Mouse (Mus musculus) lung, embryonic 15.5 days (tissue): Measurements from ENCODE around the gene Rgma. TPM values are rescaled to one million over a fixed set of nuclear protein-coding genes. Genes with fewer than 3 reads are reported as not detected.

Experiments
- ATAC-seq: fragments of 200-750 bp; cut with Nextera tagmentation; 2 replicates; pipeline ENCODE4 v1.8.0; 2017; ENCODE audit warnings: moderate number of reproducible peaks, borderline replicate concordance; ENCODE audit not compliant: low FRiP score, low TSS enrichment; ENCODE audit errors: extremely low read depth
- H3K27ac ChIP-seq: fragments of 300-500 bp; sonication (generic); 2 replicates; pipeline ENCODE4 v1.5.1; 2015; ENCODE audit warnings: moderate library complexity, mild to moderate bottlenecking, inconsistent platforms
- H3K27me3 ChIP-seq: fragments of 300-500 bp; sonication (generic); 2 replicates; pipeline ENCODE4 v1.6.1; 2015; ENCODE audit warnings: inconsistent platforms
- H3K36me3 ChIP-seq: fragments of 300-500 bp; sonication (generic); 2 replicates; pipeline ENCODE4 v1.6.1; 2015; ENCODE audit warnings: inconsistent platforms
- H3K4me1 ChIP-seq: fragments of 300-500 bp; sonication (generic); 2 replicates; pipeline ENCODE4 v1.6.1; 2015; ENCODE audit warnings: inconsistent platforms
- H3K4me2 ChIP-seq: fragments of 300-500 bp; sonication (generic); 2 replicates; pipeline ENCODE4 v1.6.1; 2015; ENCODE audit warnings: inconsistent platforms, mild to moderate bottlenecking, moderate library complexity
- H3K4me3 ChIP-seq: fragments of 300-500 bp; sonication (generic); 2 replicates; pipeline ENCODE4 v1.5.1; 2015; ENCODE audit warnings: mild to moderate bottlenecking, inconsistent platforms
- H3K9ac ChIP-seq: fragments of 300-500 bp; sonication (generic); 2 replicates; pipeline ENCODE4 v1.6.1; 2015; ENCODE audit warnings: inconsistent platforms
- H3K9me3 ChIP-seq: fragments of 300-500 bp; sonication (generic); 2 replicates; pipeline ENCODE4 v1.6.1; 2016; ENCODE audit warnings: inconsistent platforms
- WGBS: fragments of 180-500 bp; shearing (Covaris S2); methylation state at CpG from one replicate; pipeline ENCODE4 v1.1.7; 2015; 5-methylcytosine and 5-hydroxymethylcytosine counted together
- polyA plus RNA-seq: library from polyadenylated mRNA; unstranded; fragments of >200 nt; fragmentation: Nextera tagmentation; extraction: Ambion mirVana; gene quantifications from 2 replicates; pipeline ENCODE4 v1.2.1, GENCODE M21; 2015

The Rgma gene
- 11.7 and 12.9 TPM in 2 replicates for polyA plus RNA-seq

DNA sequence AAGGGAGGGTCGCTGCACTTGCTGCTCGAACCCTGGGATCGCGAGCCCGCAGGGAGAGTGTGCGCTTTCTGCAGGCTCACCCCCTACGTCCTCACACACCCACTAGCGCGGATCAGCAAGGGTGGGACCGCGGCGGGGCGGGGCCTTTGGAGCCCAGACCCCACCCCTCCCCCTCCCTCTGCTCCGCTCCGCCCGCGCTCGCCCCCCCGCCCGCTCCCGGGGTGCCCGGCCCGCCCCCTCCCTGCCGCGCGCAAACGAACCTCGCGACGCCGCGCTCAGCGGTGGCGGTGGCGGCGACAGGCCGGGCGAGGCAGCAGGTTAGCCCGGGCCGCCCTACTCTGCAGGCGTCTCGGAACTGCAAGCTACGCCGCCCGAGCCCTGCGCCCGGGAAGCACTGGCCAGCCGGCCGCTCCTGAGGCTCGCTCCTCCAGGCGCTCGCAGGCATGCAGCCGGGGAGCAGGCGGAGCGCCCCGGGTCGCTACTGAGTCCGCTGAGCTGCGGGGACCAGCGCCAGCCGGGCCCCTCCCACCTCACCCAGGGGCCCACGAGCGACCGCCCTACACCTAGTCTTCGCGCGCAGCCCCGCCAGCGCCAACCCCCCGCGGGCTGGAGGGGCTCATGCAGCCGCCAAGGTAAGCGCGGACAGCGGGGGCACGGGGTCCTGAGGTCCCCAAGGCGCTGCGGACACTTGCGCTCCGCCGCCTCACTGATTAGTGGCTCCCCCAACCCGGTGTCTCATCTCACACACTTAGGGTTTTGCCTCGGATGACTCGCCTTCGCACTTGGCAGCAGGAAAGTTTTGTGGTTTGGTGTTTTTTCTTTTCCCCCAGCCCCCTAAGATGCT lies at the start of gene Rgma:
Gene Rgma, plus strand, starts transcription at position 253 of the 844 bp plus-strand sequence.
- peak within 1 kb of the TSS; percentile 65 for H3K4me3 ChIP-seq
- peaks cover 53% of the 10 kb centered on the region for H3K27me3 ChIP-seq
- H3K9me3 ChIP-seq: no peaks in the 10 kb centered on the region
- peak within 1 kb of the TSS; percentile 63 for H3K27ac ChIP-seq
- H3K4me1 ChIP-seq: peaks cover 31% of the 10 kb centered on the region
- H3K4me2 ChIP-seq: peak within 1 kb of the TSS; percentile 99
- peak within 1 kb of the TSS; percentile 65 for H3K9ac ChIP-seq
- H3K36me3 ChIP-seq: no peaks in the 10 kb centered on the region
- 0% methylated on average over 45 of the region's 85 CpGs for WGBS
- ATAC-seq: peak; percentile 78

- Histone ChIP-seq H3K4me2 (no peak overlapping the region), H3K9ac (no peak overlapping the region), H3K36me3 (no peaks in the 10 kb centered on the region), H3K27ac (peak overlapping the region; percentile 71; the same call in 1 of the 2 replicates), H3K4me3 (no peak overlapping the region), H3K27me3 (no peaks in the 10 kb centered on the region), H3K4me1 (peaks cover 21% of the 10 kb centered on the region), H3K9me3 (no peaks in the 10 kb centered on the region)
- WGBS: 68% methylated on average over 14 of the region's 14 CpGs
- no peak for ATAC-seq
Measured at GRCm38 (mm10) chr7:73326236-73326635, 49.1 kb upstream of the Rgma start.

DNA sequence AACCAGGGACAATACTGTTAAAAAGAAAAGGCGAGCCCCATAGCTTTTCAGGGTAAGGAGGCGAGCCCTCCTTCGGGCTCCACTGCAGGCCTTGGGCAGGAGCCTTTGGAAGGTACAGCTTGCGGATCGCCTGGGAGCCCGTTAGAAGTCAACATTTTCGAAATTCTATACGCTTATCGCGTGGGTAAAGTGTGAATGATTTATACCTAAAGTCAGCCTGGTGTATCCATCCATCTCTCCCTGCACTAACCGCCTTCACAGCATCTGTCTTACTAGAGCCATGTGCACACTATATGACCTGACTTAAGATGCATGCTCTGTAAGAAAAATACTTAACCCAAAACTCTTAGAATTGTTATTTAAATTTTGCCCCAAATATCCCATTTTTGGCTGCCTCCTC lies 48.6 kb upstream of the Rgma start:
- Histone ChIP-seq H3K4me1 (peaks cover 22% of the 10 kb centered on the region), H3K27ac (peak overlapping the region; percentile 71), H3K4me3 (no peak overlapping the region), H3K36me3 (no peaks in the 10 kb centered on the region), H3K9ac (no peak overlapping the region), H3K27me3 (no peaks in the 10 kb centered on the region), H3K9me3 (no peaks in the 10 kb centered on the region), H3K4me2 (no peak overlapping the region)
- WGBS: 65% methylated on average over 11 of the region's 11 CpGs
- no peak for ATAC-seq

DNA sequence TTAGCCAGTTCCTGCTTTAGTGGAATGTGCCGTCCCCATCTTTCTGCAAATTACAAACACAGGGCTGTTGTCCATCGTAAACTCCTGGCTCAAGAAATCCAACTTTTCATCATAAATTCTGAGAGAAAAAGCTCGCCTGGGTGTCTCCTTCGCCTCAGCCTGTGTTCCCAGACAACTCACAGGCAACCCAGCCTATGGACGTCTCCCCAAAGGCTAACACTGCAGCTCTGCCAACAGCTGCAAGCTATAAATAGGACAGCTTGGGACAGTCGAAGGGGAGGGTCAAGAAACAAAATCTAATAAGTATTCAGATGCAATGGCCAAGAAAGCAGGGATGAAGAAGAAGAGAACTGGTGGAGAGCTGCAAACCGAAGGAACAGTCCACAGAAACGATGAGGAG lies 48.1 kb upstream of the Rgma start:
- no peaks in the 10 kb centered on the region for H3K9me3 ChIP-seq
- H3K4me1 ChIP-seq: peaks cover 27% of the 10 kb centered on the region
- H3K27me3 ChIP-seq: no peaks in the 10 kb centered on the region
- WGBS: 49% methylated on average over 8 of the region's 8 CpGs
- H3K36me3 ChIP-seq: no peaks in the 10 kb centered on the region
- no peak overlapping the region for H3K9ac ChIP-seq
- peak; percentile 85; the same call in 1 of the 2 replicates for ATAC-seq
- H3K4me2 ChIP-seq: no peak overlapping the region
- peak overlapping the region; percentile 71 for H3K27ac ChIP-seq
- H3K4me3 ChIP-seq: no peak overlapping the region

DNA sequence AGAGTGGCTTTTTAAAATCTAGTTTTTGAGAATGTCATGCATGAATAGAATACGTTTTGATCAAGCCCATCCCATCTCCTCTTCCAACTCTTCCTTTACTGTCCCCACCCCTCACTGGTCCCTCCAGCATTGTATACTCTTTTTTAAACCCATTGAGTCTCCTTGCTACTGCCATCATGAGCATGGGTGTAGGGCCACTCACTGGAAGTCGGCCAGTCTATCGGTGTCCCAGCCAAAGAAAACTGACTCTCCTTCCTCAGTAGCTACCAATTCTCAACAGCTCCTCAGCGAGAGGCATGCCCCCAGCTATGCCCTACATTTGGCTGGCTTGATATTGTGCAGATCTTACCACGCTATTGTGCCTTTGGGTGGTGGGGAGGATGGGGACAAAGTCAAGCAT lies 47.7 kb upstream of the Rgma start:
- 65% methylated on average over 5 of the region's 5 CpGs for WGBS
- Histone ChIP-seq H3K4me2 (no peak overlapping the region), H3K27me3 (no peaks in the 10 kb centered on the region), H3K36me3 (no peaks in the 10 kb centered on the region), H3K27ac (peak overlapping the region; percentile 71), H3K9me3 (no peaks in the 10 kb centered on the region), H3K4me1 (peaks cover 27% of the 10 kb centered on the region), H3K4me3 (no peak overlapping the region), H3K9ac (no peak overlapping the region)
- no peak for ATAC-seq

DNA sequence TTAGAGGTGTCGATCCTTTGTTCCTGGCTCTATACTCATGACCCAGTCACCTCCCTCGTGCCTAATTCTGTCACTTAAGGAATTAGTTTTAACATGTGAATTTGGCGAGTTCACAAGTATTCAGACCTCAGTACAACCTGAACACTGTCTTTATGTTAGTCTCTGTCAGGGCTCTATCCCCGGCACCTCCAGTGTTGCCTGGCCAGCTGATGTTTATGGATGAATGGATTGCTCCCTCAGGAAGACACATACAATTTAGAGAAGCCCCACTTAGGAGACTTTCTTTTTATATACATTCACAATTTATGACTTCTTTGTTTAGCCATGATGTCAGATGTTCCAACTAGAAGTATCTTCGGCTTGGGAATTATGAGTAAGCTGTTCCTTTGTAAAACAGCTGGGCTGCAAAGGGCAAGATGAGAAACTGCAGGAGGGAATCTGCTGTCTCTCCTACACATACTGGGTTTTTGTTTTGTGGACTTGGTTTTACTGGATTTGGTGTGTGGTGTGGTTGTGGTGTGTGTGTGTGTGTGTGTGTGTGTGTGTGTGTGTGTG lies 46.6 kb upstream of the Rgma start:
- 35% methylated on average over 5 of the region's 5 CpGs for WGBS
- Histone ChIP-seq H3K36me3 (no peaks in the 10 kb centered on the region), H3K9me3 (no peaks in the 10 kb centered on the region), H3K27ac (peak overlapping the region; percentile 71; the same call in 1 of the 2 replicates), H3K9ac (no peak overlapping the region), H3K4me2 (no peak overlapping the region), H3K4me1 (peaks cover 27% of the 10 kb centered on the region), H3K27me3 (no peaks in the 10 kb centered on the region), H3K4me3 (no peak overlapping the region)
- no peak for ATAC-seq

GRCm38 (mm10) chr7:73330754-73331153 lies 44.6 kb upstream of the Rgma start:
- ATAC-seq: no peak
- H3K4me2 ChIP-seq: no peak overlapping the region
- H3K4me3 ChIP-seq: no peak overlapping the region
- no peak overlapping the region for H3K9ac ChIP-seq
- 70% methylated on average over 12 of the region's 12 CpGs for WGBS
- H3K27me3 ChIP-seq: no peaks in the 10 kb centered on the region
- H3K9me3 ChIP-seq: no peaks in the 10 kb centered on the region
- H3K27ac ChIP-seq: no peak overlapping the region
- H3K4me1 ChIP-seq: peaks cover 27% of the 10 kb centered on the region
- no peaks in the 10 kb centered on the region for H3K36me3 ChIP-seq

DNA sequence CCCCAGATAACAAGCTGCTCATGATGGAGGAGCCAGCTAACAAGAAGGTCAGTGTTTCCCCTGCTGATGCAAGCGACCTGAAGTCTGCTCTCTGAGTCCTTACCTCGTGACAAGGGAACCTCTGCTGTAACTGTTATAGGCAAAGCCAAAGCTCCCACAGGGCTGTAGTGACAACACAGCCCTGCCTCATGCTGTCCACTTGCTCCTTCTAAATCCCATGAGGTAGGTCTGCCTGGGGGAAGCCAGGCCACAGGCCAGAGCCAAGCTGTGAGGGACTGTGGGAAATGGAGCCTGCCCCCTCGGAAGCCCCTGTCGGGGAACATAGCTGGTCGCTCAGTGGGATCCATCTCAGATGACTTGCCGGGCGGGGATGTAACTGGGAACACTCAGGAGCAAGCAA lies 43.7 kb upstream of the Rgma start:
- H3K27me3 ChIP-seq: no peaks in the 10 kb centered on the region
- H3K9ac ChIP-seq: no peak overlapping the region
- H3K36me3 ChIP-seq: no peaks in the 10 kb centered on the region
- no peak overlapping the region for H3K4me3 ChIP-seq
- H3K4me1 ChIP-seq: peaks cover 29% of the 10 kb centered on the region
- no peak overlapping the region for H3K27ac ChIP-seq
- no peak for ATAC-seq
- WGBS: 64% methylated on average over 7 of the region's 7 CpGs
- no peak overlapping the region for H3K4me2 ChIP-seq
- H3K9me3 ChIP-seq: no peaks in the 10 kb centered on the region

GRCm38 (mm10) chr7:73333398-73333988 lies 41.8 kb upstream of the Rgma start:
- no peak overlapping the region for H3K4me3 ChIP-seq
- no peaks in the 10 kb centered on the region for H3K9me3 ChIP-seq
- no peak for ATAC-seq
- no peak overlapping the region for H3K4me2 ChIP-seq
- H3K27ac ChIP-seq: no peak overlapping the region
- no peaks in the 10 kb centered on the region for H3K27me3 ChIP-seq
- H3K9ac ChIP-seq: no peak overlapping the region
- H3K36me3 ChIP-seq: no peaks in the 10 kb centered on the region
- H3K4me1 ChIP-seq: peaks cover 12% of the 10 kb centered on the region
- 69% methylated on average over 12 of the region's 12 CpGs for WGBS

DNA sequence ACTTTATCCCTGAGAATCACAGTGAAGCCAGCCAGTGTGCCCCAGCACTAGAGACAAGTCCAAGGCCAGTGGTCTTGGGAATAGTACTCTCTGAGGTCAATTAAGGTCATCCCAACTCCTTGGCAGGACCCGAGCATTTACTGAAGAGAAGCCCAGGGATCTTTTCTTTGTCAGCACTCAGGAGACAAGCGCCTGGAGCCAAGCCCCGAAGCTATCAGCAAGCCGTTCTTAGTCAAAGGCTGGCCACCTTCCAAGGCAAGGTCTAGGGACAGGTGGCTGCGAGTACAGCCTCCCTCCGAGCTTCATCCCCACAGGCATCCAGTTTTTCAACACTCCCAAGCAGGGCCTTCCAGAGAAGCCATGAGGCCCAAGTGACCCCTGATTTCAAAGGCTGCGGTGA lies 40.4 kb upstream of the Rgma start:
- Histone ChIP-seq H3K36me3 (no peaks in the 10 kb centered on the region), H3K27ac (no peak overlapping the region), H3K9ac (no peak overlapping the region), H3K9me3 (no peaks in the 10 kb centered on the region), H3K27me3 (no peaks in the 10 kb centered on the region), H3K4me2 (no peak overlapping the region), H3K4me1 (0 out of 2 replicates have a peak, but pooled peaks cover 10% of the 10 kb centered on the region), H3K4me3 (no peak overlapping the region)
- ATAC-seq: no peak
- WGBS: 33% methylated on average over 7 of the region's 7 CpGs

- no peak for ATAC-seq
- Histone ChIP-seq H3K27me3 (no peaks in the 10 kb centered on the region), H3K4me3 (no peak overlapping the region), H3K9ac (no peak overlapping the region), H3K4me1 (0 out of 2 replicates have a peak, but pooled peaks cover 10% of the 10 kb centered on the region), H3K4me2 (no peak overlapping the region), H3K27ac (no peak overlapping the region), H3K36me3 (no peaks in the 10 kb centered on the region), H3K9me3 (no peaks in the 10 kb centered on the region)
- WGBS: 33% methylated on average over 7 of the region's 7 CpGs
Measured at GRCm38 (mm10) chr7:73336380-73336779, 38.9 kb upstream of the Rgma start.

DNA sequence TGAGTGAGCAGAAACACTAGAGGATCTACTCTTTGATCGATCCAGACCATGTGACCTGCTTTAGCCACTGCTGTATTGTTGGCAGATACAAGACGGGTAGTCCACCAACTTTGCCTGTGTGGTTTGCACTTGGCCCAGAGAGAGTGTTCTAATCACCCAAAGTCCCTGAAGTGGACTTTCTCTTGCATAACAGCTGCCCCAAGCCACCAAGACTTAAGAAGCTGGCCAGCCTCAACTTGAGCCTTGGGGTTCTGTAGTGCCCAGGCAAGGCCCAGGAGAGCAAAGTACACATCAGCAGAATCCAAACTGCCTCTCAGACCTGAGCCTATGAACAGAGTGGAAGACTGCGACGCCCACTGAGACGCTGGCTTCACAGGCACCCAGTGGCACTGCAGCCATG lies 37.0 kb upstream of the Rgma start:
- H3K4me2 ChIP-seq: no peak overlapping the region
- no peak overlapping the region for H3K9ac ChIP-seq
- no peak for ATAC-seq
- no peaks in the 10 kb centered on the region for H3K9me3 ChIP-seq
- 0 out of 2 replicates have a peak, but pooled peaks cover 4% of the 10 kb centered on the region for H3K4me1 ChIP-seq
- no peak overlapping the region for H3K4me3 ChIP-seq
- H3K27me3 ChIP-seq: no peaks in the 10 kb centered on the region
- 67% methylated on average over 5 of the region's 5 CpGs for WGBS
- H3K36me3 ChIP-seq: no peaks in the 10 kb centered on the region
- H3K27ac ChIP-seq: no peak overlapping the region
